Mouse (Mus musculus) T-cell, adult 2 months (primary cell): ENCODE data around the gene Plod2.

Experiments used
- DNase-seq: peaks from one replicate; pipeline ENCODE4 v3.0.0; 2022; ENCODE audit warnings: low spot score

Plod2 gene

GRCm38 (mm10) chr9:92601551-92601950, 59.5 kb downstream of the Plod2 start:
- no peak for DNase-seq

- no peak for DNase-seq
Observed at GRCm38 (mm10) chr9:92603541-92603940, 61.5 kb downstream of the Plod2 start.

- DNase-seq = no peak
Observed at GRCm38 (mm10) chr9:92610628-92611267, 68.7 kb downstream of the Plod2 start.

- DNase-seq = no peak
Observed at GRCm38 (mm10) chr9:92612641-92613040, 70.6 kb downstream of the Plod2 start.

- no peak for DNase-seq
Observed at GRCm38 (mm10) chr9:92613206-92613605, 71.2 kb downstream of the Plod2 start.

- DNase-seq = no peak
Observed at GRCm38 (mm10) chr9:92616418-92616817, 74.4 kb downstream of the Plod2 start.

- DNase-seq = no peak
Observed at GRCm38 (mm10) chr9:92617376-92617775, 75.4 kb downstream of the Plod2 start.

- no peak for DNase-seq
Observed at GRCm38 (mm10) chr9:92620088-92620487, 78.1 kb downstream of the Plod2 start.

- DNase-seq = no peak
Observed at GRCm38 (mm10) chr9:92621246-92621645, 79.2 kb downstream of the Plod2 start.

GRCm38 (mm10) chr9:92621878-92622282, 79.9 kb downstream of the Plod2 start:
- no peak for DNase-seq

- DNase-seq = no peak
Observed at GRCm38 (mm10) chr9:92634792-92635191, 92.8 kb downstream of the Plod2 start.

GRCm38 (mm10) chr9:92639200-92639897, 97.3 kb downstream of the Plod2 start:
- no peak for DNase-seq

GRCm38 (mm10) chr9:92641717-92642116, 99.7 kb downstream of the Plod2 start:
- no peak for DNase-seq
